Mouse (Mus musculus) embryonic fibroblast, embryonic 13.5 days (primary cell): ENCODE measurements at regions not wholly inside any gene's neighbourhood (a gene's known extent, or its start where the extent isn't known, plus 50 kb on each side); places are given as distances from the start of the nearest gene placed in this dataset.

Source experiments
- H3K27ac ChIP-seq: 2 replicates; pipeline ENCODE4 v1.5.1; 2012; ENCODE audit warnings: low read length, control low read depth, inconsistent platforms; ENCODE audit not compliant: insufficient read depth
- H3K4me1 ChIP-seq: 2 replicates; pipeline ENCODE4 v1.6.1; 2011; ENCODE audit warnings: low read length; ENCODE audit not compliant: control insufficient read depth, insufficient read depth
- H3K4me3 ChIP-seq: 2 replicates; pipeline ENCODE4 v1.5.1; 2011; ENCODE audit warnings: mild to moderate bottlenecking, control low read depth, low read length; ENCODE audit not compliant: insufficient read depth
- CTCF ChIP-seq: IDR thresholded peaks from 2 replicates; pipeline ENCODE4 v1.5.1; 2011; ENCODE audit warnings: mild to moderate bottlenecking, control low read depth, low read length, moderate library complexity, borderline replicate concordance; ENCODE audit not compliant: insufficient read depth
- POLR2A ChIP-seq: IDR thresholded peaks from 2 replicates; pipeline ENCODE4 v1.6.1; 2011; ENCODE audit warnings: low read depth, mild to moderate bottlenecking, control low read depth, low read length, moderate library complexity

- H3K4me3 ChIP-seq: no peak overlapping the region
- H3K4me1 ChIP-seq: 0 out of 2 replicates have a peak, but pooled peaks cover 3% of the 10 kb centered on the region
- no peak for TF ChIP-seq POLR2A
- no peak for TF ChIP-seq CTCF
- no peak overlapping the region for H3K27ac ChIP-seq
Observed at GRCm38 (mm10) chr16:5688322-5688721, 196.8 kb upstream of the Rbfox1 start.

- H3K4me3 ChIP-seq: no peak overlapping the region
- H3K4me1 ChIP-seq: no peaks in the 10 kb centered on the region
- no peak for TF ChIP-seq POLR2A
- TF ChIP-seq CTCF: no peak
- no peak overlapping the region for H3K27ac ChIP-seq
Observed at GRCm38 (mm10) chr16:5673372-5673960, 211.7 kb upstream of the Rbfox1 start.

- no peaks in the 10 kb centered on the region for H3K4me1 ChIP-seq
- no peak overlapping the region for H3K4me3 ChIP-seq
- H3K27ac ChIP-seq: no peak overlapping the region
- TF ChIP-seq CTCF (no peak), POLR2A (no peak)
Observed at GRCm38 (mm10) chr16:5672871-5673270, 212.3 kb upstream of the Rbfox1 start.

GRCm38 (mm10) chr16:5668403-5668967 is 216.7 kb upstream of the Rbfox1 start:
- H3K4me1 ChIP-seq: no peaks in the 10 kb centered on the region
- no peak overlapping the region for H3K4me3 ChIP-seq
- no peak for TF ChIP-seq POLR2A
- TF ChIP-seq CTCF: no peak
- H3K27ac ChIP-seq: no peak overlapping the region

- TF ChIP-seq POLR2A (no peak), CTCF (no peak)
- H3K4me1 ChIP-seq: no peaks in the 10 kb centered on the region
- H3K27ac ChIP-seq: no peak overlapping the region
- no peak overlapping the region for H3K4me3 ChIP-seq
Observed at GRCm38 (mm10) chr16:5661918-5662317, 223.2 kb upstream of the Rbfox1 start.

- Histone ChIP-seq H3K27ac (no peak overlapping the region), H3K4me1 (no peaks in the 10 kb centered on the region), H3K4me3 (no peak overlapping the region)
- TF ChIP-seq CTCF (no peak), POLR2A (no peak)
Observed at GRCm38 (mm10) chr16:5651551-5651950, 233.6 kb upstream of the Rbfox1 start.

- Histone ChIP-seq H3K4me3 (no peak overlapping the region), H3K4me1 (no peaks in the 10 kb centered on the region), H3K27ac (no peak overlapping the region)
- TF ChIP-seq CTCF (no peak), POLR2A (no peak)
Observed at GRCm38 (mm10) chr16:5651002-5651401, 234.2 kb upstream of the Rbfox1 start.

- no peaks in the 10 kb centered on the region for H3K4me1 ChIP-seq
- H3K27ac ChIP-seq: no peak overlapping the region
- no peak overlapping the region for H3K4me3 ChIP-seq
- TF ChIP-seq POLR2A: no peak
Observed at GRCm38 (mm10) chr16:5639956-5640355, 245.2 kb upstream of the Rbfox1 start.

GRCm38 (mm10) chr16:5629996-5630395 is 255.2 kb upstream of the Rbfox1 start:
- H3K27ac ChIP-seq: no peak overlapping the region
- no peak overlapping the region for H3K4me3 ChIP-seq
- peaks cover 3% of the 10 kb centered on the region; the same call in 1 of the 2 replicates for H3K4me1 ChIP-seq
- TF ChIP-seq CTCF (no peak), POLR2A (no peak)

- Histone ChIP-seq H3K27ac (no peak overlapping the region), H3K4me3 (no peak overlapping the region), H3K4me1 (peaks cover 3% of the 10 kb centered on the region; the same call in 1 of the 2 replicates)
- TF ChIP-seq POLR2A (no peak), CTCF (no peak)
Observed at GRCm38 (mm10) chr16:5627910-5628309, 257.2 kb upstream of the Rbfox1 start.
